In the genomic region with DNA sequence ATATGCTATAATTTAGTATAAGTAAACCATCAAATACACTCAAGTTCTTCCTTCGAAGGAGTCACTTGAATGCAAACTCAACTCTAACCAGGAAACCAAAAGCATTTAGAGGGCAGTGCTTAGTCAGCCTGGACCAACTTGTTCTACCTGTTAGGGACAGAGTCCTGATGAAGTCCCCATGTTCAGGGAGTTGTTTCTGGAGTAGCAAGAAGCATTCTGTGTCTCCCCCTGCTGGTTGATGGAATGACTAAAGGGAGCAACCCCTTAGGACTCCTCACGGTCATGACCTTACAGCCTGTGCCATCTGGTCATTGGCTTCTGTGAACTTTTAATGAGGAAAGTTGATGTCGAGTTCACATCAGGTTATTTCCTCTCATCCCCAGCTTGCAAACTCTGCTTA, we compare ENCODE assay signal across 9 mouse cellular contexts.
DNase-seq lines count a peak whose midpoint lies in the region; ATAC-seq and TF ChIP-seq lines count a peak whose summit lies in the region.
"Had no signal": no experiment of that assay in that cellular context is flagged by ENCODE, and none has a peak within 500 bp of the region (broad histone marks: within the 10 kb centered on the region; RNA-seq: fewer than 3 reads in every experiment).

No protein-coding gene starts in this region.

- no peaks in the 10 kb centered on the region for H3K36me3 ChIP-seq in liver, adult 2 months (ENCODE audit: control insufficient read depth, insufficient read depth, low read length)
- no peaks in the 10 kb centered on the region for H3K36me3 ChIP-seq in liver, embryonic 11.5 days (ENCODE audit: control insufficient read depth, insufficient read depth, low read length)
- H3K36me3 ChIP-seq in limb, embryonic 11.5 days (ENCODE audit: control insufficient read depth, insufficient read depth, low read length): no peaks in the 10 kb centered on the region

- H3K27me3 ChIP-seq in liver, adult 2 months (ENCODE audit: control insufficient read depth, insufficient read depth, low read length): no peaks in the 10 kb centered on the region
- no peaks in the 10 kb centered on the region for H3K27me3 ChIP-seq in liver, embryonic 11.5 days (replicated peaks; ENCODE audit: control insufficient read depth, insufficient read depth, low read length)
- no peaks in the 10 kb centered on the region for H3K27me3 ChIP-seq in limb, embryonic 11.5 days (ENCODE audit: control insufficient read depth, insufficient read depth, low read length)
- H3K27me3 ChIP-seq: megakaryocyte, embryonic 14.5 days had no signal

- DNase-seq in cerebellum, postnatal 10 days: peak; percentile 68 to 79
- DNase-seq in liver, adult 2 months (ENCODE audit: extremely low read depth, low read depth, low spot score): peak; percentile 18
- DNase-seq in liver, embryonic 11.5 days (ENCODE audit: low spot score): no peak
- DNase-seq in brain, embryonic 14.5 days (ENCODE audit: low read depth): peak; percentile 54
- peak; percentile 59 for DNase-seq in limb, embryonic 11.5 days (ENCODE audit: low spot score)
- peak; percentile 14 to 64 for DNase-seq in spleen, postnatal 14 days (ENCODE audit: low spot score in 2 of 2)
- DNase-seq in cerebellum, adult 8-10 months: no peak

- no peak for TF ChIP-seq CTCF in liver, adult 2 months (IDR thresholded peaks at IDR 0.05; ENCODE audit: low read depth, low read length)
- peak; percentile 44; the same call in 1 of the 2 replicates for TF ChIP-seq CTCF in brain, embryonic 14.5 days (IDR thresholded peaks at IDR 0.05; ENCODE audit: borderline replicate concordance, extremely low read depth, insufficient read depth, insufficient read length)

- no peak overlapping the region for H3K9ac ChIP-seq in liver, adult 2 months (ENCODE audit: low read depth, low read length)
- H3K9ac ChIP-seq in liver, embryonic 11.5 days (ENCODE audit: low read depth, low read length): no peak overlapping the region
- H3K9ac ChIP-seq in limb, embryonic 11.5 days (ENCODE audit: low read length): no peak overlapping the region

- H3K4me3 ChIP-seq in liver, adult 2 months (ENCODE audit: insufficient read depth, low read depth, low read length): no peak overlapping the region
- H3K4me3 ChIP-seq in liver, embryonic 11.5 days (ENCODE audit: low read depth, low read length): no peak overlapping the region
- no peak overlapping the region for H3K4me3 ChIP-seq in limb, embryonic 11.5 days (ENCODE audit: low read depth, low read length)
- H3K4me3 ChIP-seq: megakaryocyte, embryonic 14.5 days had no signal

- H3K27ac ChIP-seq in liver, adult 2 months (replicated peaks; ENCODE audit: insufficient read depth, low read depth, low read length): no peak overlapping the region
- H3K27ac ChIP-seq in liver, embryonic 11.5 days (ENCODE audit: low read depth, low read length): no peak overlapping the region
- H3K27ac ChIP-seq in limb, embryonic 11.5 days (replicated peaks; ENCODE audit: low read depth, low read length): no peak overlapping the region

- no peak for ATAC-seq in cerebellum, adult (ENCODE audit: insufficient number of reproducible peaks, low FRiP score, low TSS enrichment)
- ATAC-seq in liver, embryonic 11.5 days (replicated peaks; ENCODE audit: low FRiP score): no peak
- no peak for ATAC-seq in limb, embryonic 11.5 days (ENCODE audit: insufficient number of reproducible peaks, low FRiP score, low TSS enrichment, low read depth)

- H3K79me2 ChIP-seq in liver, adult 2 months (ENCODE audit: control insufficient read depth, insufficient read depth, low read length): no peaks in the 10 kb centered on the region

- 36% methylated on average over 3 of the region's 3 CpGs for WGBS in liver, adult 2 months
- 39% methylated on average over 3 of the region's 3 CpGs for WGBS in liver, embryonic 11.5 days
- 31% methylated on average over 3 of the region's 3 CpGs for WGBS in limb, embryonic 11.5 days

- TF ChIP-seq POLR2A in liver, adult 2 months (IDR thresholded peaks at IDR 0.05; ENCODE audit: extremely low read depth, insufficient read depth, low read length): no peak
- TF ChIP-seq POLR2A in brain, embryonic 14.5 days (IDR thresholded peaks at IDR 0.05; ENCODE audit: borderline replicate concordance, extremely low read depth, insufficient read depth, insufficient read length, poor library complexity, severe bottlenecking): no peak

- H3K4me1 ChIP-seq in liver, adult 2 months (ENCODE audit: control insufficient read depth, insufficient read depth, low read length): no peaks in the 10 kb centered on the region
- no peaks in the 10 kb centered on the region for H3K4me1 ChIP-seq in liver, embryonic 11.5 days (replicated peaks; ENCODE audit: control insufficient read depth, insufficient read depth, low read length)
- H3K4me1 ChIP-seq in limb, embryonic 11.5 days (ENCODE audit: control insufficient read depth, insufficient read depth, low read length): no peaks in the 10 kb centered on the region

- no peak overlapping the region for H3K4me2 ChIP-seq in liver, embryonic 11.5 days
- H3K4me2 ChIP-seq in limb, embryonic 11.5 days (ENCODE audit: low read depth, severe bottlenecking): no peak overlapping the region

- no peaks in the 10 kb centered on the region for H3K9me3 ChIP-seq in liver, embryonic 11.5 days (ENCODE audit: control insufficient read depth, low read length)
- no peaks in the 10 kb centered on the region for H3K9me3 ChIP-seq in limb, embryonic 11.5 days (ENCODE audit: control insufficient read depth, low read length)
- H3K9me3 ChIP-seq: megakaryocyte, embryonic 14.5 days had no signal

Comparison
In these comparisons a context has a peak if more than half of its experiments do, and no peak if none do; other contexts are left out.
1. DNase-seq: peak in cerebellum, postnatal 10 days (2 of 2), liver, adult 2 months (single experiment), brain, embryonic 14.5 days (single experiment), limb, embryonic 11.5 days (single experiment) and spleen, postnatal 14 days (2 of 2); none in liver, embryonic 11.5 days (single experiment) and cerebellum, adult 8-10 months (single experiment).